Mouse (Mus musculus) heart, embryonic 11.5 days (tissue): ENCODE measurements around the gene Vstm2l. TPM values are rescaled to one million over a fixed set of nuclear protein-coding genes. Genes with fewer than 3 reads are reported as not detected.

Experiments used
- ATAC-seq: fragments of 200-750 bp; cut with Nextera tagmentation; replicated peaks from 2 replicates; pipeline ENCODE4 v1.8.0; 2017; ENCODE audit warnings: moderate library complexity; ENCODE audit not compliant: insufficient number of reproducible peaks, low FRiP score, low TSS enrichment
- H3K27ac ChIP-seq: fragments of 300-500 bp; sonication (generic); 2 replicates; pipeline ENCODE4 v1.5.1; 2014; ENCODE audit warnings: mild to moderate bottlenecking, low read depth, low read length
- H3K27me3 ChIP-seq: fragments of 300-500 bp; sonication (generic); 2 replicates; pipeline ENCODE4 v1.6.1; 2014; ENCODE audit warnings: mild to moderate bottlenecking, low read length, mixed read lengths; ENCODE audit not compliant: control insufficient read depth, insufficient read depth
- H3K36me3 ChIP-seq: fragments of 300-500 bp; sonication (generic); 2 replicates; pipeline ENCODE4 v1.6.1; 2014; ENCODE audit warnings: mild to moderate bottlenecking, low read length, moderate library complexity, mixed read lengths; ENCODE audit not compliant: control insufficient read depth, insufficient read depth
- H3K4me1 ChIP-seq: fragments of 300-500 bp; sonication (generic); 2 replicates; pipeline ENCODE4 v1.6.1; 2014; ENCODE audit warnings: low read length; ENCODE audit not compliant: control insufficient read depth, insufficient read depth
- H3K4me2 ChIP-seq: fragments of 300-500 bp; sonication (generic); 2 replicates; pipeline ENCODE4 v1.6.1; 2014; ENCODE audit warnings: mild to moderate bottlenecking, moderate library complexity
- H3K4me3 ChIP-seq: fragments of 300-500 bp; sonication (generic); 2 replicates; pipeline ENCODE4 v1.5.1; 2014; ENCODE audit warnings: low read depth, low read length
- H3K9ac ChIP-seq: fragments of 300-500 bp; sonication (generic); 2 replicates; pipeline ENCODE4 v1.6.1; 2014; ENCODE audit warnings: mild to moderate bottlenecking, low read depth, low read length, moderate library complexity
- H3K9me3 ChIP-seq: fragments of 300-500 bp; sonication (generic); replicated peaks from 2 replicates; pipeline ENCODE4 v1.6.1; 2016; ENCODE audit warnings: low read length; ENCODE audit not compliant: control insufficient read depth
- WGBS: fragments of 180-500 bp; shearing (Covaris S2); extraction: QIAGEN DNeasy Blood & Tissue Kit; methylation state at CpG from one replicate; pipeline ENCODE4 v1.1.7; 2014; ENCODE audit not compliant: insufficient replicate concordance; 5-methylcytosine and 5-hydroxymethylcytosine counted together
- polyA plus RNA-seq: library from polyadenylated mRNA; unstranded; fragments of >200 nt; fragmentation: Nextera tagmentation; extraction: Ambion mirVana; gene quantifications from 2 replicates; pipeline ENCODE4 v1.2.1, GENCODE M21; 2014

Vstm2l gene
- polyA plus RNA-seq, 1 experiment from 2014 or later = 0.34 TPM

- H3K9me3 ChIP-seq = no peaks in the 10 kb centered on the region
- H3K9ac ChIP-seq = no peak overlapping the region
- ATAC-seq = no peak
- H3K4me3 ChIP-seq = no peak overlapping the region
- no peak overlapping the region for H3K27ac ChIP-seq
- WGBS = 5% methylated on average over 23 of the region's 23 CpGs
- peaks cover 14% of the 10 kb centered on the region for H3K27me3 ChIP-seq
- H3K36me3 ChIP-seq = no peaks in the 10 kb centered on the region
- peaks cover 10% of the 10 kb centered on the region; the same call in 1 of the 2 replicates for H3K4me1 ChIP-seq
- H3K4me2 ChIP-seq = peak overlapping the region; percentile 43
Observed at GRCm38 (mm10) chr2:157974604-157975501, 60.4 kb downstream of the Vstm2l start.

- WGBS = 5% methylated on average over 7 of the region's 7 CpGs
- no peak overlapping the region for H3K27ac ChIP-seq
- peaks cover 14% of the 10 kb centered on the region for H3K27me3 ChIP-seq
- ATAC-seq = no peak
- H3K4me2 ChIP-seq = peak overlapping the region; percentile 43
- no peaks in the 10 kb centered on the region for H3K9me3 ChIP-seq
- H3K36me3 ChIP-seq = no peaks in the 10 kb centered on the region
- no peak overlapping the region for H3K9ac ChIP-seq
- no peak overlapping the region for H3K4me3 ChIP-seq
- H3K4me1 ChIP-seq = peaks cover 10% of the 10 kb centered on the region; the same call in 1 of the 2 replicates
Observed at GRCm38 (mm10) chr2:157975595-157975994, 61.1 kb downstream of the Vstm2l start.

GRCm38 (mm10) chr2:157979241-157979640, 64.8 kb downstream of the Vstm2l start:
- H3K4me3 ChIP-seq = no peak overlapping the region
- 0 out of 2 replicates have a peak, but pooled peaks cover 3% of the 10 kb centered on the region for H3K36me3 ChIP-seq
- WGBS = 56% methylated on average over 5 of the region's 5 CpGs
- H3K9ac ChIP-seq = no peak overlapping the region
- H3K9me3 ChIP-seq = no peaks in the 10 kb centered on the region
- H3K27me3 ChIP-seq = peaks cover 13% of the 10 kb centered on the region
- peaks cover 10% of the 10 kb centered on the region; the same call in 1 of the 2 replicates for H3K4me1 ChIP-seq
- H3K27ac ChIP-seq = no peak overlapping the region
- ATAC-seq = no peak
- H3K4me2 ChIP-seq = no peak overlapping the region

GRCm38 (mm10) chr2:157982727-157983126, 68.3 kb downstream of the Vstm2l start:
- peaks cover 10% of the 10 kb centered on the region; the same call in 1 of the 2 replicates for H3K4me1 ChIP-seq
- no peaks in the 10 kb centered on the region for H3K27me3 ChIP-seq
- no peak overlapping the region for H3K4me2 ChIP-seq
- 0 out of 2 replicates have a peak, but pooled peaks cover 3% of the 10 kb centered on the region for H3K36me3 ChIP-seq
- ATAC-seq = no peak
- no peak overlapping the region for H3K27ac ChIP-seq
- H3K9me3 ChIP-seq = no peaks in the 10 kb centered on the region
- WGBS = 76% methylated on average over 3 of the region's 3 CpGs
- H3K9ac ChIP-seq = no peak overlapping the region
- H3K4me3 ChIP-seq = no peak overlapping the region

- Histone ChIP-seq H3K9me3 (no peaks in the 10 kb centered on the region), H3K4me1 (peaks cover 13% of the 10 kb centered on the region), H3K27ac (no peak overlapping the region), H3K9ac (no peak overlapping the region), H3K4me2 (no peak overlapping the region), H3K36me3 (0 out of 2 replicates have a peak, but pooled peaks cover 3% of the 10 kb centered on the region), H3K4me3 (no peak overlapping the region), H3K27me3 (no peaks in the 10 kb centered on the region)
- WGBS = 88% methylated on average over 4 of the region's 4 CpGs
- no peak for ATAC-seq
Observed at GRCm38 (mm10) chr2:157983276-157983675, 68.8 kb downstream of the Vstm2l start.

GRCm38 (mm10) chr2:157985611-157986010, 71.2 kb downstream of the Vstm2l start:
- H3K9me3 ChIP-seq = no peaks in the 10 kb centered on the region
- no peak overlapping the region for H3K4me3 ChIP-seq
- WGBS = 61% methylated on average over 4 of the region's 4 CpGs
- no peaks in the 10 kb centered on the region for H3K27me3 ChIP-seq
- H3K27ac ChIP-seq = peak overlapping the region; percentile 36
- 0 out of 2 replicates have a peak, but pooled peaks cover 3% of the 10 kb centered on the region for H3K36me3 ChIP-seq
- no peak overlapping the region for H3K4me2 ChIP-seq
- H3K9ac ChIP-seq = no peak overlapping the region
- peaks cover 21% of the 10 kb centered on the region for H3K4me1 ChIP-seq
- ATAC-seq = no peak

GRCm38 (mm10) chr2:157986235-157986634, 71.8 kb downstream of the Vstm2l start:
- Histone ChIP-seq H3K36me3 (0 out of 2 replicates have a peak, but pooled peaks cover 1% of the 10 kb centered on the region), H3K27ac (no peak overlapping the region), H3K27me3 (no peaks in the 10 kb centered on the region), H3K9ac (no peak overlapping the region), H3K4me1 (peaks cover 21% of the 10 kb centered on the region), H3K4me2 (no peak overlapping the region), H3K9me3 (no peaks in the 10 kb centered on the region), H3K4me3 (no peak overlapping the region)
- WGBS = 77% methylated on average over 6 of the region's 6 CpGs
- ATAC-seq = no peak

- WGBS = 49% methylated on average over 7 of the region's 7 CpGs
Observed at GRCm38 (mm10) chr2:157988416-157989190, 74.2 kb downstream of the Vstm2l start.

More at GRCm38 (mm10) chr2:157988416-157989190, 74.2 kb downstream of the Vstm2l start:
- Histone ChIP-seq H3K27ac (no peak overlapping the region), H3K36me3 (peaks cover 10% of the 10 kb centered on the region), H3K4me3 (no peak overlapping the region), H3K9ac (no peak overlapping the region), H3K4me1 (peaks cover 21% of the 10 kb centered on the region), H3K27me3 (no peaks in the 10 kb centered on the region), H3K9me3 (no peaks in the 10 kb centered on the region), H3K4me2 (no peak overlapping the region)
- ATAC-seq = no peak
